Mouse (Mus musculus): ENCODE results near the gene Ssr2.
A peak's percentile ranks its signal among the peaks of the same experiment; 100 is the strongest.
"Not testable (repeated sequence)": the region's sequence is repeated elsewhere in the genome, so short reads cannot be mapped to it uniquely, and the experiment has no call there.

Ssr2 gene

GRCm38 (mm10) chr3:88566536-88567061 lies 9.1 kb upstream of the Ssr2 start:
- DNase-seq = no peak

- DNase-seq = no peak
Measured at GRCm38 (mm10) chr3:88567892-88568291, 7.8 kb upstream of the Ssr2 start.

- no peak for DNase-seq
Measured at GRCm38 (mm10) chr3:88568615-88569014, 7.1 kb upstream of the Ssr2 start.

GRCm38 (mm10) chr3:88569093-88569492 lies 6.6 kb upstream of the Ssr2 start:
- DNase-seq = no peak

GRCm38 (mm10) chr3:88569694-88570093 lies 6.0 kb upstream of the Ssr2 start:
- DNase-seq = no peak

- no peak for DNase-seq
Measured at GRCm38 (mm10) chr3:88570341-88570740, 5.3 kb upstream of the Ssr2 start.

- no peak for DNase-seq
Measured at GRCm38 (mm10) chr3:88571856-88572255, 3.8 kb upstream of the Ssr2 start.

- DNase-seq = no peak
Measured at GRCm38 (mm10) chr3:88572835-88573234, 2.8 kb upstream of the Ssr2 start.

- DNase-seq = no peak
Measured at GRCm38 (mm10) chr3:88573810-88574209, 1.9 kb upstream of the Ssr2 start.

- not testable (repeated sequence) for DNase-seq
Measured at GRCm38 (mm10) chr3:88577846-88578245, 2.2 kb downstream of the Ssr2 start.

GRCm38 (mm10) chr3:88578498-88579424 lies 3.1 kb downstream of the Ssr2 start:
- DNase-seq = no peak

GRCm38 (mm10) chr3:88579454-88580117 lies 3.9 kb downstream of the Ssr2 start:
- DNase-seq = peak; percentile 87

- DNase-seq = no peak
Measured at GRCm38 (mm10) chr3:88585769-88586168, 10.1 kb downstream of the Ssr2 start.

GRCm38 (mm10) chr3:88586640-88587039 lies 11.0 kb downstream of the Ssr2 start:
- DNase-seq = no peak

GRCm38 (mm10) chr3:88590246-88590645 lies 14.6 kb downstream of the Ssr2 start:
- no peak for DNase-seq

- DNase-seq = no peak
Measured at GRCm38 (mm10) chr3:88591044-88591443, 15.4 kb downstream of the Ssr2 start.

- DNase-seq = peak; percentile 77
Measured at GRCm38 (mm10) chr3:88591950-88592731, 16.5 kb downstream of the Ssr2 start.

- no peak for DNase-seq
Measured at GRCm38 (mm10) chr3:88592942-88593576, 17.4 kb downstream of the Ssr2 start.

- DNase-seq = no peak
Measured at GRCm38 (mm10) chr3:88593893-88594580, 18.4 kb downstream of the Ssr2 start.

- DNase-seq = not testable (repeated sequence)
Measured at GRCm38 (mm10) chr3:88596547-88596946, 20.9 kb downstream of the Ssr2 start.

- no peak for DNase-seq
Measured at GRCm38 (mm10) chr3:88602466-88602865, 26.8 kb downstream of the Ssr2 start.

GRCm38 (mm10) chr3:88603714-88604161 lies 28.1 kb downstream of the Ssr2 start:
- DNase-seq = peak; percentile 66
